Mouse (Mus musculus) C2C12 (cell line): ENCODE measurements at regions not wholly inside any gene's neighbourhood (a gene's known extent, or its start where the extent isn't known, plus 50 kb on each side); places are given as distances from the start of the nearest gene placed in this dataset.

Experiments
- CEBPB ChIP-seq: IDR thresholded peaks from one replicate; pipeline ENCODE4 v1.6.1; 2011; ENCODE audit warnings: low read depth, mild to moderate bottlenecking, control low read depth, moderate library complexity
- CTCF ChIP-seq: IDR thresholded peaks from one replicate; pipeline ENCODE4 v1.5.1; 2011; ENCODE audit not compliant: control insufficient read depth, insufficient read depth, insufficient read length
- MAX ChIP-seq: IDR thresholded peaks from one replicate; pipeline ENCODE4 v1.6.1; 2011; ENCODE audit warnings: mild to moderate bottlenecking, control low read depth
- MYOD1 ChIP-seq: IDR thresholded peaks from one replicate; pipeline ENCODE4 v1.6.1; 2011; ENCODE audit warnings: low read depth; ENCODE audit not compliant: control insufficient read depth, insufficient read length
- USF1 ChIP-seq: IDR thresholded peaks from one replicate; pipeline ENCODE4 v1.6.1; 2011; ENCODE audit warnings: low read depth, mild to moderate bottlenecking, control low read depth, moderate library complexity

- TF ChIP-seq CTCF: no peak
- no peak for TF ChIP-seq MYOD1
- no peak for TF ChIP-seq CEBPB
- no peak for TF ChIP-seq USF1
- TF ChIP-seq MAX: no peak
These were observed 69.1 kb upstream of the Gm47985 start for GRCm38 (mm10) chr1:151113199-151113598.
